Mouse (Mus musculus) retina, postnatal 7 days (tissue): ENCODE measurements at regions not wholly inside any gene's neighbourhood (a gene's known extent, or its start where the extent isn't known, plus 50 kb on each side); places are given as distances from the start of the nearest gene placed in this dataset.

ENCODE experiments used
- DNase-seq: peaks from one replicate; pipeline ENCODE4 v3.0.0-alpha.2; 2012; ENCODE audit warnings: low read depth, low spot score

- no peak for DNase-seq
Measured at GRCm38 (mm10) chr7:125392536-125392935, 51.9 kb upstream of the Kdm8 start.

GRCm38 (mm10) chr7:125393228-125393627, 51.2 kb upstream of the Kdm8 start:
- no peak for DNase-seq

- DNase-seq, result peak; percentile 83
Measured at GRCm38 (mm10) chr7:125393654-125394346, 50.7 kb upstream of the Kdm8 start.
